Mouse (Mus musculus) frontal cortex, postnatal 25 days (tissue): Measurements from ENCODE around the gene Cabp2.

Experiments
- DNase-seq, 2 experiments: peaks; one replicate each; pipeline ENCODE4 v3.0.0; 2022; ENCODE audit warnings: low spot score in 2 of 2

Gene Cabp2

GRCm38 (mm10) chr19:4080511-4081009, 818 bp upstream of the Cabp2 start:
- DNase-seq: no peak

- no peak for DNase-seq
Measured at GRCm38 (mm10) chr19:4082219-4082965, 1.0 kb downstream of the Cabp2 start.

- DNase-seq: no peak
Measured at GRCm38 (mm10) chr19:4083316-4083715, 1.9 kb downstream of the Cabp2 start.

- no peak for DNase-seq
Measured at GRCm38 (mm10) chr19:4083826-4084225, 2.4 kb downstream of the Cabp2 start.

- no peak for DNase-seq
Measured at GRCm38 (mm10) chr19:4084984-4085383, 3.6 kb downstream of the Cabp2 start.

- DNase-seq: no peak
Measured at GRCm38 (mm10) chr19:4086156-4086555, 4.8 kb downstream of the Cabp2 start.

GRCm38 (mm10) chr19:4087090-4087489, 5.7 kb downstream of the Cabp2 start:
- DNase-seq: no peak

GRCm38 (mm10) chr19:4088146-4088545, 6.8 kb downstream of the Cabp2 start:
- no peak for DNase-seq

GRCm38 (mm10) chr19:4089128-4089527, 7.8 kb downstream of the Cabp2 start:
- no peak for DNase-seq

- DNase-seq: no peak
Measured at GRCm38 (mm10) chr19:4090446-4090845, 9.1 kb downstream of the Cabp2 start.

- DNase-seq: no peak
Measured at GRCm38 (mm10) chr19:4091383-4091782, 10.0 kb downstream of the Cabp2 start.

GRCm38 (mm10) chr19:4092750-4093149, 11.4 kb downstream of the Cabp2 start:
- DNase-seq: no peak

GRCm38 (mm10) chr19:4093772-4094171, 12.4 kb downstream of the Cabp2 start:
- DNase-seq: no peak

GRCm38 (mm10) chr19:4094348-4094747, 13.0 kb downstream of the Cabp2 start:
- DNase-seq: no peak

GRCm38 (mm10) chr19:4094774-4095303, 13.5 kb downstream of the Cabp2 start:
- no peak for DNase-seq

GRCm38 (mm10) chr19:4095802-4096201, 14.4 kb downstream of the Cabp2 start:
- DNase-seq: no peak

GRCm38 (mm10) chr19:4096642-4097440, 15.5 kb downstream of the Cabp2 start, which contains the start of gene Cdk2ap2:
TSS of gene Cdk2ap2 (plus strand) at chr19:4097182.
- peak; percentile 100 for DNase-seq

GRCm38 (mm10) chr19:4097441-4097825, 16.1 kb downstream of the Cabp2 start:
- DNase-seq: no peak

GRCm38 (mm10) chr19:4098426-4098825, 17.0 kb downstream of the Cabp2 start:
- DNase-seq: no peak

GRCm38 (mm10) chr19:4099056-4099455, 17.7 kb downstream of the Cabp2 start:
- peak; percentile 88 to 89 for DNase-seq

- no peak for DNase-seq
Measured at GRCm38 (mm10) chr19:4099837-4100717, 18.7 kb downstream of the Cabp2 start, which contains the start of gene Pitpnm1. TSS of gene Pitpnm1 (plus strand) at chr19:4099998.
